10 mouse cellular contexts compared by ENCODE assay signal in the genomic region with DNA sequence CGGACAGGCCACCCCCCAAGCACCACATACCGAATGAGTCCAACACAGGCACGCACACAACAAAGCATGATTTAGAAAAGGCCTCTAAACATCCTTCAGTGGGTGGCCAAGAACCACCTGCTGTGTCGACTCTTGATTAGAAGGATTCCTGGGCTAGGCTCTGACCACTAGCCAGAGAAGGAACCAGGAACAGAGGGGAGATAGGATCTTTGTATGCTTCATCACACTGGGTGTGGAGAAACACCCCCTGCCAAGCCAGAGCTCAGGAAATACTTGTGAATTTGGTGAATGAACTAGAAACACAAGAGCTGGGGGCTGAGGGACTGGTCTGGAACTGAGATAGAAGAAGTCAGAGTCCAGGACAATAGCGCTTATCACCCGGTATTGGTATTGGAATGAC. TPM values are rescaled to one million over a fixed set of nuclear protein-coding genes. Genes with fewer than 3 reads are reported as not detected.
DNase-seq lines count a peak whose midpoint lies in the region; ATAC-seq and TF ChIP-seq lines count a peak whose summit lies in the region.
"Had no signal": no experiment of that assay in that cellular context is flagged by ENCODE, and none has a peak within 500 bp of the region (broad histone marks: within the 10 kb centered on the region; RNA-seq: fewer than 3 reads in every experiment).

No protein-coding gene starts in this region.

- 56% methylated on average over 6 of the region's 6 CpGs for WGBS in kidney, adult 2 months
- 8% methylated on average over 6 of the region's 6 CpGs for WGBS in hindbrain, embryonic 14.5 days
- WGBS in midbrain, postnatal 0 days, result 20% methylated on average over 6 of the region's 6 CpGs

- H3K9ac ChIP-seq in hindbrain, embryonic 14.5 days, result peak overlapping the region; percentile 84
- no peak overlapping the region for H3K9ac ChIP-seq in midbrain, postnatal 0 days (replicated peaks; ENCODE audit: low read length, poor library complexity, severe bottlenecking)

- peak overlapping the region; percentile 88 for H3K4me2 ChIP-seq in hindbrain, embryonic 14.5 days (replicated peaks)
- H3K4me2 ChIP-seq in midbrain, postnatal 0 days (ENCODE audit: low read depth, low read length, poor library complexity, severe bottlenecking), result peak overlapping the region; percentile 98

- no peak overlapping the region for H3K27ac ChIP-seq in kidney, adult 2 months (ENCODE audit: insufficient read depth, low read depth, low read length)
- H3K27ac ChIP-seq in hindbrain, embryonic 14.5 days, result no peak overlapping the region
- H3K27ac ChIP-seq in midbrain, postnatal 0 days (ENCODE audit: low read depth, low read length), result no peak overlapping the region

- H3K4me3 ChIP-seq in kidney, adult 2 months (ENCODE audit: insufficient read depth, low read depth, low read length), result 0 out of 2 replicates have a peak overlapping the region, but pooled peaks have one; percentile 62
- H3K4me3 ChIP-seq in hindbrain, embryonic 14.5 days (replicated peaks; ENCODE audit: low read length), result peak overlapping the region; percentile 83
- peak overlapping the region; percentile 80; the same call in 1 of the 2 replicates for H3K4me3 ChIP-seq in midbrain, postnatal 0 days (ENCODE audit: low read depth, low read length)

- ATAC-seq in hindbrain, embryonic 14.5 days (ENCODE audit: low FRiP score), result no peak
- ATAC-seq in midbrain, postnatal 0 days (ENCODE audit: low FRiP score), result no peak

- TF ChIP-seq CTCF in kidney, adult 2 months (conservative IDR thresholded peaks at IDR 0.05; ENCODE audit: insufficient read depth, insufficient read length, low read depth, low read length), result no peak
- TF ChIP-seq CTCF in brain, embryonic 14.5 days (IDR thresholded peaks at IDR 0.05; ENCODE audit: borderline replicate concordance, extremely low read depth, insufficient read depth, insufficient read length), result no peak
- no peak for TF ChIP-seq CTCF in midbrain, postnatal 0 days (IDR thresholded peaks at IDR 0.05)

- TF ChIP-seq POLR2A in kidney, adult 2 months (IDR thresholded peaks at IDR 0.05; ENCODE audit: low read depth, low read length), result no peak
- TF ChIP-seq POLR2A in brain, embryonic 14.5 days (IDR thresholded peaks at IDR 0.05; ENCODE audit: borderline replicate concordance, extremely low read depth, insufficient read depth, insufficient read length, poor library complexity, severe bottlenecking), result no peak

- H3K4me1 ChIP-seq in kidney, adult 2 months (ENCODE audit: control insufficient read depth, insufficient read depth, low read length), result no peaks in the 10 kb centered on the region
- peaks cover 51% of the 10 kb centered on the region for H3K4me1 ChIP-seq in hindbrain, embryonic 14.5 days (replicated peaks; ENCODE audit: control insufficient read depth, insufficient read depth, low read length)
- peaks cover 7% of the 10 kb centered on the region; the same call in 1 of the 2 replicates for H3K4me1 ChIP-seq in midbrain, postnatal 0 days (ENCODE audit: insufficient read depth, low read length)

- H3K9me3 ChIP-seq in hindbrain, embryonic 14.5 days (ENCODE audit: control insufficient read depth, low read length), result no peaks in the 10 kb centered on the region
- no peaks in the 10 kb centered on the region for H3K9me3 ChIP-seq in midbrain, postnatal 0 days (ENCODE audit: low read length)

- H3K36me3 ChIP-seq in kidney, adult 2 months (ENCODE audit: control insufficient read depth, insufficient read depth, low read length), result no peaks in the 10 kb centered on the region
- H3K36me3 ChIP-seq in hindbrain, embryonic 14.5 days (replicated peaks; ENCODE audit: control insufficient read depth, insufficient read depth), result no peaks in the 10 kb centered on the region
- peaks cover 2% of the 10 kb centered on the region; the same call in 1 of the 2 replicates for H3K36me3 ChIP-seq in midbrain, postnatal 0 days (ENCODE audit: insufficient read depth, low read length)

- DNase-seq in kidney, adult 2 months, result no peak
- no peak for DNase-seq in kidney, adult 18-20 months
- peak; percentile 25 for DNase-seq in brain, embryonic 14.5 days (ENCODE audit: low read depth)
- no peak for DNase-seq in hindbrain, embryonic 14.5 days (ENCODE audit: low spot score)
- no peak for DNase-seq in midbrain, postnatal 0 days (ENCODE audit: low spot score)
- DNase-seq in thymus, postnatal 4 days, result no peak
- DNase-seq in urinary bladder, adult 18-20 months (ENCODE audit: low spot score in 2 of 2), result no peak
- no peak for DNase-seq in gastrocnemius, adult 8-10 months (ENCODE audit: low spot score in 2 of 2)
- DNase-seq: gastrocnemius, postnatal 14 days had no signal

- H3K27me3 ChIP-seq in kidney, adult 2 months (replicated peaks; ENCODE audit: control insufficient read depth, insufficient read depth, low read length), result no peaks in the 10 kb centered on the region
- no peaks in the 10 kb centered on the region for H3K27me3 ChIP-seq in hindbrain, embryonic 14.5 days (ENCODE audit: control insufficient read depth, insufficient read depth, low read length)
- H3K27me3 ChIP-seq in midbrain, postnatal 0 days (ENCODE audit: insufficient read depth, low read length), result no peaks in the 10 kb centered on the region

RNA-seq across cellular contexts. Expression of gene Efna4, which starts 1.3 kb away (rescaled TPM):
- 8.2 and 10.4 TPM in 2 replicates for polyA plus RNA-seq in kidney, adult 2 months (2012; rRNA removed)
- polyA plus RNA-seq in brain, embryonic 14.5 days (2012; rRNA removed), result 12.6 and 22.9 TPM in 2 replicates
- polyA plus RNA-seq in hindbrain, embryonic 14.5 days (2014; fragmentation: Nextera tagmentation; extraction: Ambion mirVana), result 4.4 and 4.9 TPM in 2 replicates
- total RNA-seq in midbrain, postnatal 0 days (2014; rRNA removed), result 3.0 and 7.9 TPM in 2 replicates
- 2.5 and 3.5 TPM in 2 replicates for polyA plus RNA-seq in midbrain, postnatal 0 days (2015; fragmentation: Nextera tagmentation; extraction: Ambion mirVana)
- not detected for total RNA-seq in gastrocnemius, adult 8-10 months (2022)
- total RNA-seq: liver, adult 2 months had no signal

RNA-seq across cellular contexts. Expression of gene Adam15, which starts 13.3 kb away (rescaled TPM):
- 95.1 and 111 TPM in 2 replicates for polyA plus RNA-seq in kidney, adult 2 months (2012; rRNA removed)
- 63.6 and 75.5 TPM in 2 replicates for polyA plus RNA-seq in brain, embryonic 14.5 days (2012; rRNA removed)
- polyA plus RNA-seq in hindbrain, embryonic 14.5 days (2014; fragmentation: Nextera tagmentation; extraction: Ambion mirVana), result 40.8 and 44.0 TPM in 2 replicates
- total RNA-seq in midbrain, postnatal 0 days (2014; rRNA removed), result 63.4 and 88.8 TPM in 2 replicates
- polyA plus RNA-seq in midbrain, postnatal 0 days (2015; fragmentation: Nextera tagmentation; extraction: Ambion mirVana), result 73.6 and 79.4 TPM in 2 replicates
- total RNA-seq in gastrocnemius, adult 8-10 months (2022), result 10 to 100 TPM; 13.0 to 17.0 (median 16.4) TPM

RNA-seq across cellular contexts. Expression of gene Efna3, which starts 13.8 kb away (rescaled TPM):
- polyA plus RNA-seq in kidney, adult 2 months (2012; rRNA removed), result 2.4 and 4.2 TPM in 2 replicates
- 59.4 and 60.3 TPM in 2 replicates for polyA plus RNA-seq in brain, embryonic 14.5 days (2012; rRNA removed)
- 62.5 and 70.3 TPM in 2 replicates for polyA plus RNA-seq in hindbrain, embryonic 14.5 days (2014; fragmentation: Nextera tagmentation; extraction: Ambion mirVana)
- 93.5 and 115 TPM in 2 replicates for total RNA-seq in midbrain, postnatal 0 days (2014; rRNA removed)
- polyA plus RNA-seq in midbrain, postnatal 0 days (2015; fragmentation: Nextera tagmentation; extraction: Ambion mirVana), result 52.3 and 58.4 TPM in 2 replicates
- total RNA-seq in gastrocnemius, adult 8-10 months (2022), result not detected
- total RNA-seq: gastrocnemius, postnatal 14 days; liver, adult 2 months had no signal
- polyA plus RNA-seq: liver, adult 2 months had no signal

RNA-seq across cellular contexts. Expression of gene Dcst2, which starts 25.2 kb away (rescaled TPM):
- 0.38 and 0.41 TPM in 2 replicates for polyA plus RNA-seq in kidney, adult 2 months (2012; rRNA removed)
- 0.38 and 0.57 TPM in 2 replicates for polyA plus RNA-seq in brain, embryonic 14.5 days (2012; rRNA removed)
- 0.12 and 0.21 TPM in 2 replicates for polyA plus RNA-seq in hindbrain, embryonic 14.5 days (2014; fragmentation: Nextera tagmentation; extraction: Ambion mirVana)
- total RNA-seq in midbrain, postnatal 0 days (2014; rRNA removed), result not detected in 2 replicates
- polyA plus RNA-seq in midbrain, postnatal 0 days (2015; fragmentation: Nextera tagmentation; extraction: Ambion mirVana), result 0.31 and 0.51 TPM in 2 replicates
- under 1 TPM in 1 of 4 experiments, not detected in 3; 0.13 TPM for total RNA-seq in gastrocnemius, adult 8-10 months (2022)
- total RNA-seq: gastrocnemius, postnatal 14 days; liver, adult 2 months had no signal
- polyA plus RNA-seq: liver, adult 2 months had no signal

RNA-seq across cellular contexts. Expression of gene Dcst1, which starts 28.5 kb away (rescaled TPM):
- 1.8 and 2.2 TPM in 2 replicates for polyA plus RNA-seq in kidney, adult 2 months (2012; rRNA removed)
- 0.04 TPM in 1 of 2 replicates, not detected in the other for polyA plus RNA-seq in brain, embryonic 14.5 days (2012; rRNA removed)
- polyA plus RNA-seq in hindbrain, embryonic 14.5 days (2014; fragmentation: Nextera tagmentation; extraction: Ambion mirVana), result 0.43 and 1.1 TPM in 2 replicates
- total RNA-seq in midbrain, postnatal 0 days (2014; rRNA removed), result 0.05 TPM in 1 of 2 replicates, not detected in the other
- polyA plus RNA-seq in midbrain, postnatal 0 days (2015; fragmentation: Nextera tagmentation; extraction: Ambion mirVana), result 1.1 TPM in 2 replicates
- total RNA-seq in gastrocnemius, adult 8-10 months (2022), result not detected
- total RNA-seq: gastrocnemius, postnatal 14 days; liver, adult 2 months had no signal

Comparison
In these comparisons a context has a peak if more than half of its experiments do, and no peak if none do; other contexts are left out.
1. RNA of gene Efna3, which starts 13.8 kb away (polyA plus RNA-seq): 62.5 to 70.3 TPM in hindbrain, embryonic 14.5 days, 59.4 to 60.3 TPM in brain, embryonic 14.5 days and 52.3 to 58.4 TPM in midbrain, postnatal 0 days; 2.4 to 4.2 TPM in kidney, adult 2 months; every median in the first group is over 10 times any median in the second.
2. Peak in every context shown above with its lines, with median percentiles within 50 percentile points of each other: H3K4me3 ChIP-seq.